Mouse (Mus musculus) common myeloid progenitor, adult 5-6 weeks (primary cell): ENCODE measurements around the gene Grifin. TPM values are rescaled to one million over a fixed set of nuclear protein-coding genes. Genes with fewer than 3 reads are reported as not detected.

ENCODE experiments used
- ATAC-seq: replicated peaks from 2 replicates; pipeline ENCODE4 v1.8.0; 2016; ENCODE audit warnings: low read depth, mild to moderate bottlenecking, moderate TSS enrichment, inconsistent platforms; ENCODE audit not compliant: poor library complexity, severe bottlenecking
- total RNA-seq: library from RNA; stranded (forward); fragments of 200-1000, 187-1606 nt; gene quantifications from 2 replicates; pipeline ENCODE4 v1.2.3, GENCODE M21; 2017

Gene Grifin
- total RNA-seq, 1 experiment from 2014 or later: not detected

DNA sequence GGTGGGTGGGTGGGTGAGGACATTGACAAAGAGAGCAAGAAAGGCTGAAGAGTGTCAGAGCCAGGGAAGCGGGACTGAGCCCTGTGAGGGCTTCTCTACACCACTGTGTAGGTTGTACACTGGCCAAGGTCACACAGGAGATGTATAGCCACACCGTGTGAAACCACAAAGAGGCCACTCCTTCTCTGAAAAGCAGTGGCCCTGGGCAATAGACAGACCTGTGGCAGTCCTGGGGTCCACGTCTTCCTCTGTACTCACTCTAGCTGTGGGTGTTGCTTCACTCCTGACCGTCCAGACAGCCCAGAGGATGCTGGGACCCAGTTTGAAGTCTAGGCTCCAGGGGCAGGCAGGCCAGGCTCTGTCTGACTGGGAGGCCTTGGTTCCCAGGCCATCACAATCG, 30.0 kb upstream of the Grifin start:
- no peak for ATAC-seq

DNA sequence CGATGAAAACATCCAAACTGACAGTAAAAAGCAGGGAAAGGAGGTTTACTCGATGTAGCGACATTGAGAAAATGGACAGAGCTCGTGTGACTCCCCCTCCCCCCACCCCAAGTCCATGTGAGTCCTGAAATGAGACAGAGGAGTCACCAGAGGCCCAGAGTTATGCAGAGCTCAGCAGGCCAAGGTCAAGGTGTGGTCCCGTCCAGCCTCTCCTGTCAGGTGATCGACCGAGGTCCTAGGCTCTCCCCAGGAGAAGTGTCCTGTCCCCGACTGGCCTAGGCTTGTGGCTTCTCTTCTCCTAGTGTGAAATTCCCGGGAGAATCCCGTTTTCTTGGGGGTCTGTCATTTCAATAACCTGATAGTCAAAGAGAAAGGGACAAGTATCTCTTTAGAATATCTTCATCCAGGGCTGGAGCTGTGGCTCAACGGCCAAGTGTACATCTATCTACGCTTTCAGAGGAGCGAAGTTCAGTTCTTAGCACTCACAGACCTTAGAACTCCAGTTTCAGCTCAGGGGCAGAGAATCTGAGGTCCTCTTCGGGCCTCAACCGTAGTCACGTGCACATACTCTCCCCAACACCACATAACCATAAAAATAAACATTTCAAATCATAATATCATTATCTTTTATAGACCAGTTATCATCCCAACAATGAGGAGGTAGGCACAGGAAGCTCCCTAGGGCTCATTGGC, 24.4 kb upstream of the Grifin start:
- no peak for ATAC-seq

DNA sequence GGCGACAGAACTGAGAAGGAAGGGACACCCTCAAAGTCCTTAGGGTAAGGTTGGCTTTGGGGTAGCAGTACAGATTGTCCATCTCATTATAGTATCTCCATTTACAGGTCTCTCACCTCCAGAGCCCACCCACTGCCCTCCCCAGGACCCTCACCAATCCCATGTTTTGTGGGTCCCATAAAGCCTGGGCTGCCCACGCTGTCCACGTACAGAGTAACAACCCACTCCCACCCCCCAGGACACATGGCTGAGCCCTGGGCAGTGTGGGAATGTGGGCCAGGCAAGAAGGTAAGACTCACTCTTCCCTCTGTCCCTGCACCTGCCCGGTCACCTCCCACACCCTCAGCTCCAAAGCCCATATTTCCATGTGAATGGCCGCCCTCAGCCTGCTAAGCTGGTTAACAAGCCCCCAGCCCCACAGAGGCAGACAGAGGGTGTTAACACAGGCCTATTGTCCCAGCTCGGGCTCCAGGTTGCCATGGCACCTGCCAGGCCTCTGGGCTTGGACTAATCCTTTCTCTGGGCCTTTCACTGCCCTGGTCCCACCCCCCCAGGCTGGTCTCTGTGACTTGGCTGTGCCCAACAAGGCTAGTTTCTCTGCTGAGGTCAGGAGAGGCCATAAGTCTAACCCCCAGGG, 19.0 kb upstream of the Grifin start:
- no peak for ATAC-seq

DNA sequence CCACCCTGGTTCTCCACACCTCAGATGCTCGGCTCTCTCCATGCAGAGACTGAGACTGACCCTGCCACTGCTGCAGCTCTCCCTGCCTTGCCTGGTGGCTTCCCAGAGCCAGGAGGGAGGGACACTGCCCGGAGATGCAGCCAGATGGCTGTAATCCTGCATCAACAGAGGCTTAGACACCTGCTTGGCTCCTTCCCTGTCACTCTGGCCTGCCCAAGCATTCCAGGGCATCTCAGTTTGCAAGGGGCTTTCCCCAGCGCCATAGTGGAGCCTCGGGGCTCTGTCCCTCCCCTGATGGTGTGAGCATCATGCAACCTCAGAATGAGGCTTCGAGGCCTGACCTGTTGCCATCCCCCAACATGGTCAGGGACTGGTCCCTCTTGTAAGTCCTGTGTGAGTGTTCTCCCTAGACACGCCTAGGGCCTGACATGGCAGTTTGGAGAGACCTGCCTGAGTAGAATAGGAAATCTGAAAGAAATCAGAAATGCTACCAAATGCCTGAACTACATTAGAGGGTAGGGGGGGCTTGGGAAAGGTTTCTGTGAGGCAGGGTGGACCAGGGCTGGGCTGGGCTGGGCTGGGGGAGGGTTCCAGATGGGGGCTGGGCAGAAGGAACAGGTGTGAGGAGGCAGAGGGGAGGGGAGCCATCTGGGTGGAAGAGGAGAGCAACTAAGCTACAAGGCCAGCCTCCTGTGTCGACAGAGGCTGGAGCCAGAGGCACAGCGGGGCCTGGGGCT, 18.3 kb upstream of the Grifin start:
- no peak for ATAC-seq

- no peak for ATAC-seq
Observed at GRCm38 (mm10) chr5:140581569-140581968, 16.7 kb upstream of the Grifin start.

- ATAC-seq: no peak
Observed at GRCm38 (mm10) chr5:140579771-140580170, 14.9 kb upstream of the Grifin start.

- ATAC-seq: no peak
Observed at GRCm38 (mm10) chr5:140579221-140579620, 14.3 kb upstream of the Grifin start.

GRCm38 (mm10) chr5:140575381-140575866, 10.6 kb upstream of the Grifin start:
- ATAC-seq: peak; percentile 31; the same call in 1 of the 2 replicates

GRCm38 (mm10) chr5:140572611-140573010, 7.7 kb upstream of the Grifin start:
- no peak for ATAC-seq

- ATAC-seq: no peak
Observed at GRCm38 (mm10) chr5:140571673-140572072, 6.8 kb upstream of the Grifin start.

DNA sequence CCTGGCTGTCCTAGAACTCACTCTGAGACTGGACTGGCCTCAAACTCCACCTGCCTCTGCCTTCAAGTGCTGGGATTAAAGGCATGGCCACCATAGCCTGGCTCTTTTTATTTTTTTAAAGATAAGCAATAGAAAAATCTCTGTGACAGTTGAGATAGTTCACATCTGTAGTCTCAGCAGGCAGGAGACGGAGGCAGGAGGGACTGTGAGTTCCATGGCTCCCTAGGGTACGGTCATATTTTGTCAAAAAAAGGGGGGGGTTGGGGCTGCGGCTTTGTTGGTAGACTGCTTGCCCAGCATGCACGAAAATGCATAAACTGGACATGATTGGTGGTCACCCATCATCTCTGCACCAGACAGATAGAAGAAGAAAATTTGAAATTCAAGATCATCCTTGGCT, 6.3 kb upstream of the Grifin start:
- no peak for ATAC-seq

DNA sequence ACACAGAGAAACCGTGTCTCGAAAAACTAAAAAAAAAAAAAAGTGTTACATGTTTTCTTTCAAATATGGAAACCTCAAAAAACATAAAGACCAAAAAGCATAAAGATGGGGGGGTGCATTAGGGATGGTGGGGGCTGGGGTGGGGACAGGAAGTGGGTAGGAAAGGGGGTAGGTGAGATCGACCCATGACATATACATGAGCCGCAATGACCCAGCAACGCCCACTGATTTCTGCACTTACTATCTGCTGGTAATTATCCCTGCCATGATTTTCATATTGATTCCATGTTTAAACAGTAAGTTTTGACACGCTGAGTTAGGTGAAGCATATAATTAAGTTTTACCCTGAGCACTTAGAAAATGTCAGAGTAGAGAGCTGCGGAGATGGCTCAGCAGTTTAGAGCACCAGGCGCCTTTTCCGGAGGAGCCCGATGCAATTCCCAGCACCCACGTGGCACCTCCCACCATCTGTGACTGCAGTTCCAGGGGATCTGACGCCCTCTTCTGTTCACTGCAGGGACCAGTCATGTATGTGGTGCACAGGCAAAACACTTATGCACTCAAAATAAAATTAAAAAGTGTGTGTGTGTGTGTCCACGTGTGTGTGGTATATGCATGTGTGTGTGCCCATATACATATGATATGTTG, 5.5 kb upstream of the Grifin start:
- no peak for ATAC-seq

DNA sequence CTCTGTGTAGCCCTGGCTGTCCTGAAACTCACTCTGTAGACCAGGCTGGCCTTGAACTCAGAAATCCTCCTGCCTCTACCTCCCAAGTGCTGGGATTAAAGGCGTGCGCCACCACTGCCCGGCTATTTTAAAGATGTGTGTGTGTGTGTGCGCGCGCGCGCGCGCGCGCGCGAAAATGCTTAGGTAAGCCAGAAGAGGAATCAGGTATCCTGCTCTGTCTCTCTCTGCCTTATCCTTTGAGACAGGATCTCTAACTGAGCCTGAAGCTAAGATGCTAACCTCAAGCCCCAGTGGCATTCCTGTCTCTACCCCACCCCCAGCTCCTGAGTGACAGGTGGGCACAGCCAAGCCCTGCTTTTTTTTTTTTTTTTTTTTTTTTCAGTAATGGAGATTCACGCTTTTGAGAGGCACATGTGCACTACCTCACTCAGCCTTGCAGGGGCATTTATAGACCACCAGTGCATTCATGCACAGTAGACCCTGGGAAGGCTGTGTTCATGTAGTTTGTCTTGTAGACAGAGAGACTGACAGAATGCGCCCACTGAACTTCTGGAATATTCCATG, 4.2 kb upstream of the Grifin start:
- no peak for ATAC-seq

GRCm38 (mm10) chr5:140568321-140568970, 3.6 kb upstream of the Grifin start:
- peak; percentile 55 for ATAC-seq

- ATAC-seq: no peak
Observed at GRCm38 (mm10) chr5:140567751-140568150, 2.9 kb upstream of the Grifin start.

DNA sequence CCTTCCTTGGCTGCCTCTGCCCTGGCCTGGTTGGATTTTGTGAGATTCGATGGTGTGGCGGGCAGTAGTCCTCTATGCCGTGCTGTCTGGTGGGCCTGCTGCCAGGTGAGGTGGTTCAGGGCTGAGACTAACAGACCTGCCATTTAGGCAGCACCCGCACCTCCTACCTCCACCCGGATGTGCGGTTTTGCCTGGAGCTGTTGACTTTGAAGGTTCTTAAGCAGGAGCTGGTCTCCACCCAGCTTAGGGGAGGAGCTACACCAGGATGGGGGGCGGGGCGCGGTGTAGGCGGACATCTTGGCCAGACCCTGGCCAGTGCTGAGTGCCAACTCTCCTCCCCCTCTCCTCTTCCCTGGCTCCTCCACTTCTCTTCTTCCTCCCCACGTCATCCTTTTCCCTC, 2.5 kb upstream of the Grifin start:
- ATAC-seq: peak; percentile 81

DNA sequence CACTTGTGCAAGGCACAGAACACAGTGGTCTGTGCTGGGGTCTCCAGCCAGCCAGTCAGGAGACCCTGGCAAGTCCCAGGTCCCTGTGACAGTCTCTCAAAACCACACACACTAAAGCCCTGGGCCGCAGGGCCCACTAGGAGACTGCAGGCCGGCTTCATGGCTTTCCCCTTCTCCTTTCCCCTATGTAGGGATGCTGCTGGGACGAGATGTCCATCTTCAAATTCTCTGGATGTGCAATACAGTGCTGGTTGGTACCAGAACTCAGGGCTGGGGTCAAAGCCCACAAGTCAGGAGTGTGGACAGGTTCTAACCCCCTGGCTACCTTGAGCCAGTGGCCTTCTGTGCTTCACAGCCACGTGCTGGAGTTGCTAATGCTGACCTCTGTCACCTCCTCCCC, 1.4 kb upstream of the Grifin start:
- ATAC-seq: no peak

DNA sequence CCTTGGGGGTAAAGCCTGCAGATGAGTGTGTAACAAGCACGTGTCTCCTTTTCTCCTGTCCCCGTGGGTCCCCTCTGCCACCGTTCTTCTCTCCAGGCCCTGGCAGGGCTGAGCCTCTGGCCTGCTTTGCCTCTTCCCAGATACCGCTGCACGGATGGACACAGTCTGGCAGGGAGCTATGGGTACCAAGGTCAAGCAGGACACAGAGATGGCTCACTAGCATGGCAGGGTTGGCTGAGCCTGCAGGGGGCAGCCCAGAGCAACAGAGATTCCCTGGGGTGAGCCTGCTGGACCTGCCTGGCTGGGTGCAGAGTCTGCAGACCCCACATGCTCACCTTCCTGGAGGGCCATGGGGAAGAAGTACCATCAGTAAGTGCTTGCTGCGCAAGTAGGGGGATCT, 985 bp upstream of the Grifin start:
- no peak for ATAC-seq

GRCm38 (mm10) chr5:140565451-140565850, 580 bp upstream of the Grifin start:
- ATAC-seq: no peak

GRCm38 (mm10) chr5:140562601-140563000, 2.3 kb downstream of the Grifin start:
- ATAC-seq: no peak
